Mouse (Mus musculus) splenic B cell, adult 2 months (primary cell): ENCODE measurements around the gene Hdhd5.
A peak's percentile ranks its signal among the peaks of the same experiment; 100 is the strongest.

Experiments used
- DNase-seq: peaks from one replicate; pipeline ENCODE4 v3.0.0-alpha.2; 2011; ENCODE audit warnings: low read depth, low spot score
- H3K27me3 ChIP-seq: 2 replicates; pipeline ENCODE4 v1.6.1; 2012; ENCODE audit warnings: mild to moderate bottlenecking, low read length, moderate library complexity, mixed read lengths; ENCODE audit not compliant: control insufficient read depth, poor library complexity, insufficient read depth, severe bottlenecking
- H3K36me3 ChIP-seq: 2 replicates; pipeline ENCODE4 v1.6.1; 2012; ENCODE audit warnings: mild to moderate bottlenecking, low read length, moderate library complexity, mixed read lengths; ENCODE audit not compliant: control insufficient read depth, poor library complexity, insufficient read depth, severe bottlenecking

Gene Hdhd5

DNA sequence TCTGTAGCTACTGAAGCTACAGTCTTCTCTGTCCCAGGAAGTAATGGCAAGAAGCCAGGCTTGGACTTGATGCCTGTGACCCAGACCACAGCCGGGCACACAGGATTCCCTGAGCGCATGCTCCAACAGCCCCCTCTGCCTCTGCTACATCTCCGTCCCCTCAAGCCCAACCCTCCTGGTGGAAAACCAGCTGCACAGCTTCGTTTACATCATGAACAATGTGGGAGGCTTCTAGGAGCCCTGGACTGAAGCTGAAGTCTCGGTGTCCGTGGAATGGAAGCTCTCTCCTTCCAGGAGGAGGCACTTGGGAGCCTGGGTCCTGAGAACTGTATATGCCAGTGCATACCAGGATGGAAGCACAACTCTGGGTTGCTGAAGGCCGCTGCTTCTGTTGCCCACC, 21.1 kb downstream of the Hdhd5 start:
- H3K27me3 ChIP-seq, result no peaks in the 10 kb centered on the region
- DNase-seq, result no peak

DNA sequence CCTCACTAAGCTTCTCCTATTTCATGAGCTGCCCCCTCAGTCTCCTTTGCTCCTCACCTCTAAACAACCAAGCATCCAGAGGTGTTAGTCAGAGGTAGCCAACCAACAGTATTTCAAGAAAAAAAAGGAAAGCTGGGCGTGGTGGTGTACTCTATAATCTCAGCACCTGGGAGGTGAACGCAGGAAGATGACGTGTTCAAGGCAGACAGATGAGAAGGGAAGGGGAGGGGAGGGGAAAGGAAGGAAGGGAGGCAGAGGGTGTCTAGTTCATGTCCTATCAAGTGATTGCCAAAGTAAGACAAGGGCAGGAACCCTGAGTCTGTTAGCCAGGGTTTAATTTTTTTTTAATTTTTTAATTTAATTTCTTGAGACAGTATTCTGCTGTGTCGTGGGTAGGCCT, 22.5 kb downstream of the Hdhd5 start:
- Histone ChIP-seq H3K27me3 (no peaks in the 10 kb centered on the region), H3K36me3 (peaks cover 6% of the 10 kb centered on the region)
- no peak for DNase-seq

More for the DNA sequence above, 21.1 kb downstream of the Hdhd5 start:
- peaks cover 8% of the 10 kb centered on the region for H3K36me3 ChIP-seq

DNA sequence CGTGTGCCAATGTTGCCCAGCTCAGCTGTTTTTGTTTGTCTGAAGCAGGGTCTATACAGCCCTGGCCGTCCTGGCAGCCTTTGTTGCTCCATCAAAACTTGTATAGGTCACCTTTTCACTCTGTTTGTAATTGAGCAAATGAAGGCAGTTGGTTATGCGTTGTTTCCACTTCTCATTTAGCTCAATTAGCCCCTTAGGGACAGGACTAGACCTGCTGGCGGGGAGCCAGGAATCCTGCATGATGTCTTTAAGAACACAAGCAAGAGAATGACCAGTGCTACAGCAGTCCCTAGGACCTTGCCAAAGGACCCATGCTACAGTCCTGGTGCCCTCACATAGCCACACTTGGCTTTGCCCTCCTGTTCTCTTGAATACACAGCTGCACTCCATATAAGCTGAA, 25.6 kb downstream of the Hdhd5 start:
- DNase-seq, result no peak
- Histone ChIP-seq H3K27me3 (no peaks in the 10 kb centered on the region), H3K36me3 (peaks cover 2% of the 10 kb centered on the region; the same call in 1 of the 2 replicates)

DNA sequence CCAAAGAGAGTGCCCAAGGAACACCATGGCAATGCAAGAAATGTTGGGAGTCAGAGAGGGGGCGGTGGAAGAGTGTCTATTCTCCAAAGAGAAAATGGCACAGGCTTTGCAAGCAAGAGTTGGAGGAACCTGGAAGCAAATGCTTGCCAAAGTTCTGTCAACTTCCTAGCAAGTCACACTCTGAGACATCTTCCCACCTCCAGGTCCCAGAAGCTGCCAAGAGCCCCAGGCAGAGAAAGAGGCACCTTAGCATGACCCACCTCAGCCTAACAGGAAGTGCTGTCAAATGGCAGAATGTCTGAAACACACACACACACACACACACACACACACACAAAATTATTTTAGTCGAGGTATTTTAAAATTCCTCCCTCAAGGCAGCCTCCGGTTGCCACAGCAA, 27.1 kb downstream of the Hdhd5 start:
- Histone ChIP-seq H3K27me3 (no peaks in the 10 kb centered on the region), H3K36me3 (peaks cover 2% of the 10 kb centered on the region; the same call in 1 of the 2 replicates)
- DNase-seq, result no peak

DNA sequence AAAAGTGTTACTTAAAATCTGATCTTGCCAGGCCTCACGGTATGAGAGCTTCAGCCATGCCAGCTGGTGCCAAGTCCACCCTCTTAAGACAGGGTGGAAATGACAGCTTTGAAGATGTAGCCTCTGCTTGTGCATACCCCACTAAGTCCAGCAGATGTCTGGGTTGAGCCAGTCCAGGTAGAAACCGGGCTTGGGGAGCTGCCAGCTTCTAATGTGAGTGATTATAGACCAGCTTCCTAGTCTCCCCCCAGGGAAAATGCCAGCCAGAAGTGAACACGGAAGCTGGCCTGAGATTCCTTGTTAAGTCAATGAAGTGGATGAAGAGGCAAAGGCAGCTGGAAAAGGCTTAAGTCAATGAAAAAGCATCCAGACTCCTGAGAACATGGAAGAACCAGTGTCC, 34.6 kb downstream of the Hdhd5 start:
- Histone ChIP-seq H3K36me3 (no peaks in the 10 kb centered on the region), H3K27me3 (no peaks in the 10 kb centered on the region; the same call in 1 of the 2 replicates)
- no peak for DNase-seq

DNA sequence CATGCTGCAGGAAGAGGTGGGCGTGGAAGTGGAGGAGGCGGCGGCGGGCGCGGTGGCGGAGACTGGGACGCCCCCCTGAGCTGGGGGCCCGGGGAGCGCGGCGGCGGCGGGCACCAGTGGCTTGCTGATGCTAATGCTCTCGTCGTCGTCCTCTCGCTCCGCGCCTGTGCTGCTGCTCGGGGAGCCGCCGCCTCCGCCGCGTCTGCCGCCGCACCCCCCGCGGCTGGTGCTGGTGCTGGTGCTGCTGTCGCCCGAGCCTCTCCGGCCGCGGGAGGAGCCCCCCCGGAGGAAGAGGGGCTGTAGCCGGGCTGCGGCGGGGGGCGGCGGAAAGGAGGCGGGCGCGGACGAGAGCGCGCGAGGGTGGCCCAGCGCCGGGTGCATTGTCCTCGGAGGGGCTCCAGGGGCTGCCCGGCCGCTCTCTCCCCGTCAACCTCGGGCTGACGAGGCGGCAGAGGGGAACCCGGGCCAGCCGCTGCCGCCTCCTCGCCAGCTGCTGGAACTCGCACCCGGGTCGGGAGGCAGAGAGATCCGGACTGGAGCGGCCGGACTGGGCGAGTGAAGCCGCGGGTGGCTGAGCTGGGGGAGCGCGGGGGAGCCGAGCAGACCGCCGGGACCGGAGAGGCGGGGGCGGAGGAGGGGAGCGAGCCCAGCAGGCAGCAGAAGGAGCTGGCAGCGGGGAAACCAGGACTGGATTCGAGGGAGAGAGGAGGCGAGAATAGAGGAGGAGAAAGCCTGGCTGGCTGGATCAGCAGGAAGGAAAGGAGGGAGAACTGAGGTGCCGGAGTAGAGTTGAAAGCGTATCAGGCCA, 37.5 kb downstream of the Hdhd5 start, which contains the start of gene Tmem121b:
Tmem121b (minus strand) TSS at position 434 of the 808 bp plus-strand sequence.
- DNase-seq, result peak; percentile 41
- Histone ChIP-seq H3K36me3 (no peaks in the 10 kb centered on the region), H3K27me3 (no peaks in the 10 kb centered on the region; the same call in 1 of the 2 replicates)

DNA sequence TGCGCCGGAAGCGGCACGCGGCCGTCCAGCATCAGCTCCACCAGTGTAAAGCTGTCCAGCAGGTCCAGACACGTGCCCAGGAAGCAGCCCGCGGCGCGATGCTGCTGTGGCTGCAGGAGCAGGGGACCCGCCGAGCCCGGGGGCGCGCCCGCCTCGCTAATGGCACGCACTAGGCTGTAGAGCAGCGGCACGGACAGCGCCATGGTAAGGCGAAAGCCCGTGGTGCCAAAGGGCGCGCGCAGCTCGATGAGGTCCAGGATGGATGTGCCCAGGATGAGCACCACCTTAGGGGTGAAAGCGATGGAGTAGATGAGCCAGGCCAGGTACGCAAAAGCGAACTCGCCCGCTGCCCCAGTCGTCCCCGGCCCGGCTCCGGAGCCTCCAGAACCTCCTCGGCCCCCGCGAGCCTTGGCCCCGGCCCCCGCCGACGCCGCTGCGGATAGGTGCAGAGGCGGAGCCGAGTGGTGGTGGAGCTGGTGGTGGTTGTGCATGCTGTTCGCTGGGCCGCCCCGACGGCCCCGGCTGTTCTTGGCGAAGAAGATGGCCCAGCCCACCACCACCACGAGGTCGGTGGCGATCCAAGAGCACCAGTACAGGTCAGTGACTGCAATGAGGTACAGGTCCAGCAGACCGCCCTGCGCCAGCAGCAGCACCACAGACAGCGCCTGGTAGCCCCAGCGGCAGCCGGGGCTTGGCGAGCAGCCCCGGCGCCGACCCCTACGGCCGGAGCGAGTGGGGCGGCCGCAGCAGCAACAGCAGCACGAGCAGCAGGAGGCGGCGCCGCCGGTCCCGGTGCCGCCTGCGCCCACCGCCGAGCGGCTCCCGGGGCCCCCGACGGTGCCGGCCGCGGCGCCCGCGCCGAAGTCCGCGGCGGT, 38.4 kb downstream of the Hdhd5 start:
- peak; percentile 62 for DNase-seq
- H3K36me3 ChIP-seq, result no peaks in the 10 kb centered on the region
- no peaks in the 10 kb centered on the region; the same call in 1 of the 2 replicates for H3K27me3 ChIP-seq

DNA sequence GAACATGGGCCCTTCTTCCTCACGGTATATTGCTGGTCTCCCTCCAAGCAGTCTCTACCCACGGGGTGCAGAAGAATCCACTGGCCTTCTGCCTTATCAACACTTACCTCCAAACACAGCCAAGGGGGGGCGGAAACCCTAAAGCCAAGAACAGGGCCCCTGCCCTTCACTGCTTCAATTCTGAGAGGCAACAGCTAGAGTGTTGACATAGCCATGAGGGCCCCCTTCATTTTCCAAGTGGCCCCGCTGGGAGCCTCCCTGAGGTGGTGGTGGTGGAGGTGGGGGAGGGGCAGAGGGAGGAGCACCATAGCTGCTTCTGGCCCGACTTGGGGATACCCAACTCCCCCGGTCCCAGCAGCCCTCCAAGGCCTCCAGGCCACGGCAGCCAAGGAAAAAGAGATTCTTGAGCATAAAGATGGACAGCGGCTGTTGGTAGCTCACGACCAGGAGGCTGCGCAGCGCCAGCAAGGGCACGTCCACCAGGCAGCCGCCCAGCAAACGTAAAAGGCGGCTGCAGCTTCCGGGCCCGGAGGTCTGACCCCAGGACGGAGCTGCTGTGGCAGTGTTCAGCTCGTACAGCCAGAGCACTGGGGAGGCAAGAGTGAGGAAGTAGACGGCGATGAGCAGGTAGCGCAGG, 39.1 kb downstream of the Hdhd5 start:
- no peaks in the 10 kb centered on the region for H3K36me3 ChIP-seq
- DNase-seq, result no peak
- H3K27me3 ChIP-seq, result no peaks in the 10 kb centered on the region; the same call in 1 of the 2 replicates

DNA sequence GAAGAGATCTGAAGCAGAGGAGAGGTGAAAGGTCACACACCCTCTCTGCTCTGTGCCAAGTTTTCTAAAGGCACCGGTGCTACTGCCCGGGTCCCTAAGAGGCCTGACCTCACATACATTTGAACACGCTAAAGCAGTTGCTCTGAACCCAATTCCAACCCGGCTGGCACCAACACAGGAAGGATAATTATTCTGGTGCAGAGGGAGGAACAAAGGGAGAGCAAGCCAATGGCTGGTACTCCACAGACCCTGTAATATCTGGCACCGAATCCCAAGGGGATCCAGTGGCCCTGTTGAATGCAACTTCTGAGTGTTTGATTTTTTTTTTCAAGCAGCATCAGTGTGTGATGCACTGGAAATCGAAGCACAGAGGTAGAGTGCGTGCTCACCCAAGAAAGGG, 40.1 kb downstream of the Hdhd5 start:
- DNase-seq, result no peak
- no peaks in the 10 kb centered on the region for H3K36me3 ChIP-seq
- no peaks in the 10 kb centered on the region; the same call in 1 of the 2 replicates for H3K27me3 ChIP-seq

DNA sequence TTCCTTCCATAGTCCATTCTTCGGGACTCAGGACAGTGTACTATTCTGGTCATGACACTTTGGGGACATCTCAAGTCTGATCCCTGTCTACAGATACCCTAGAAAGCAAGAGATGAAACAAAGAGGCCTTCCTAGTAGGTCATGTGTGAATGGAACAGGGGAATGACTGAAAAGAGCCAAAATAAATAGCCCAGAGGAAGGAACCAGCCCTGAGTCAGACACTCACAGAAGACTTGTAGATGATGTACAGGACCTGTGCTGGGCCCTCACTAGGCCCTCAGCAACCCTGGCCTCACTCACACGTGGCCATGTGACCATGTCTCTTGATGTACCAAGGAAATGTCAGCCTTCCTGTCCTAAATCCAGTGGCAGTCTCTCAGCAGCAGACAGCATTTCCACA, 41.7 kb downstream of the Hdhd5 start:
- Histone ChIP-seq H3K36me3 (no peaks in the 10 kb centered on the region), H3K27me3 (no peaks in the 10 kb centered on the region; the same call in 1 of the 2 replicates)
- no peak for DNase-seq

DNA sequence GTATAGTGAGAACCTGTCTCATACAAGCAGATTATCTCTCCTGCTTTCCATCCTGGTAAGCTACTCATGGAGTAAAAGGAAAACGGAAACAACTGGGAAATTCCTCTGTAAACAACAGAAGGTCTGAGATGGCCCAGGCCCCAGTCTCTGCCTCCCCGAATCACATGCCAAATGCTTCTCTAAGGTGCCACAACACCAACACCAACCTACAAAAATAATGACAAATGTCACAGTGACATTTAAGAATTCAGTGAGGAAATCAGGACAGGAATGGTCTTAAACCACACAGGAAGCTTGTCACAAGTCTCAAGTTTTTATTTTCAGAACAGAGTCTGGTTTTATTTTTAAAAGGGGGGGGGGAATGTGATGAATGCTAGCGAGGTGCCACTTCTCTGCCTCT, 42.5 kb downstream of the Hdhd5 start:
- no peak for DNase-seq
- no peaks in the 10 kb centered on the region for H3K36me3 ChIP-seq
- H3K27me3 ChIP-seq, result no peaks in the 10 kb centered on the region; the same call in 1 of the 2 replicates

DNA sequence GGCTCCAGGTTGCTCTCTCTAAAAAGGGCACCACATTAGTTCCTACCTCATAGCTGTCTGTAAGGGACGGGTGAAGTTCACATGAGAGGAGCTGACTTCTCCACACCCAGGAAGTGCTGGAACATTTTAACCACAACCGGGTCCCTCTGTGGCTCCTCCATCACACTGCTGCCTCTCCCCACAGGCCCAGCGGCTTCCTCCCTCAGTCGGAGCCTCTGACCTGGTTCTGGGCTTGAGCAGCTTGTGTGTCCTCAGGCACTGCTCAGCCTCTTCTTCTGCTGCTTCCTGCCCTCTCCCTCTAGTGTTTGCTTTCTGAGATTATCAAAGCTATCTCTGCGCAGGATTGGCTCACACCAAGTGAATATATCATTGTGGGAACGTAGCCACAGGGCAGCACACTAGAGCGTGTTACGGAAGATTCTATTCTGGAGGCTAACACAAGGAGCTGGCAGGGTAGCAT, 45.0 kb downstream of the Hdhd5 start:
- H3K36me3 ChIP-seq, result peaks cover 11% of the 10 kb centered on the region
- H3K27me3 ChIP-seq, result no peaks in the 10 kb centered on the region
- peak; percentile 30 for DNase-seq

DNA sequence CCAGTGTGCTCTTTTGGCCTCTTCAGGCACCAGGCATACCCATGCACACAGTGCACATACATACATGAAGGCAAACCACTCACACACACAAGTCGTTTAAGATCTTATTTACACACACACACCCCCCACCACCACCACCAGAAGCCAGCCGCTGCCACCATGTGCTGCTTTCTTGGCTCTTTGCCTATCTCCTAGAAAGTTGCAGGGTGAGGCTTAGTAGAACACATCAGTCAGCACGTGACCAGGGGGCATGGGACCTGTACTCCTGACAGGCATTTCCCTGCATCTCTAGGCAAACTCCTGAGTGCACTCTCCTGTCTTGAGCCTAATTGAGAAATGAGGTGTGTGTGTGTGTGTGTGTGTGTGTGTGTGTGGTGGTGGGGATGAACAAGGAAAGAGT, 46.1 kb downstream of the Hdhd5 start:
- no peaks in the 10 kb centered on the region for H3K27me3 ChIP-seq
- no peak for DNase-seq
- H3K36me3 ChIP-seq, result peaks cover 14% of the 10 kb centered on the region

DNA sequence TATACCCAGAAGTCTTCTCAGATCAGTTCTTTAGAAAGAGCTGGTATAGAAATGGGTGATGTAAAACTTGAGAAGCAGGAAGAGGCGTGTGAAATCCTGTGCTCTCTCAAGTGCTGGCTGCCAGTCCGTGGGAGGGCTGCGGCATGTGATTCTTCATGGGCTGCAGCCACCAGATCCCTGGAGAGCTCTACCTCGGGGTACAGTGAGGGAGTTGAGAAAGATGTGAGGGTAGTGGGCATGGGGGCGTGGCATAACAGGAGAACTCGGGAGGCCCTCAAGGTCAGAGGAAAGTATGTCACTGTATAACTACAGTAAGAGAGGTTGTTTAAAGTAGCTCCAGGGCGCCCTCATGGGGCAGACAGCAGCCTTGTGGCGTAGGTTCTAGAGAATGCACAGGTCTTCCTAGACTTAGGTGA, 47.9 kb downstream of the Hdhd5 start:
- peak; percentile 77 for DNase-seq
- Histone ChIP-seq H3K36me3 (peaks cover 26% of the 10 kb centered on the region), H3K27me3 (no peaks in the 10 kb centered on the region)
